Mouse (Mus musculus) kidney, adult 11 months (tissue): ENCODE measurements around the gene Trim71.
"Not testable (repeated sequence)": the region's sequence is repeated elsewhere in the genome, so short reads cannot be mapped to it uniquely, and the experiment has no call there.

Experiments
- DNase-seq: peaks from one replicate; pipeline ENCODE4 v3.0.0; 2022

Gene Trim71

DNA sequence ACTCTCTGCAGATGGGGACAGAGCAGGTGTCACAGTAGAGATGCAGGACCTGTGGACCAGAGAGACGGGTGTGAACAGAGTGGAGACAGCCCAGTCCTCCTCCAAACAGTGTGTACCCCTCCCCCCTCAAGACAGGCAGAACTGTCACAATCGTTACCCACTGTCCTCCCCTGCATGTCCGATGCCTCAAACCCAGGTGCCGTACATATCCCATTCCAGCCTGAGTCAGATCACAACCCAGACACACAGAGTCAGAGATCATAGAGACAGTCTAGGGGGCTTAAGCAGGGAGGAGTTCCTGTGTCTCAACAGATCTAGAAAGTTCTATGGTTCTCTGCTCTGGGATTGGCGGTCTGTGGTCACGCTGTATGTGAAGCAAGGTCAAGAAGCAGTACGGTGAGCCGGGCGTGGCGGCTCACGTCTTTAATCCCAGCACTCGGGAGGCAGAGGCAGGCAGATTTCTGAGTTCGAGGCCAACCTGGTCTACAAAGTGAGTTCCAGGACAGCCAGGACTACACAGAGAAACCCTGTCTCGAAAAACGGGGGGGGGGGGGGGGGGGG lies 39.0 kb downstream of the Trim71 start:
- no peak for DNase-seq

DNA sequence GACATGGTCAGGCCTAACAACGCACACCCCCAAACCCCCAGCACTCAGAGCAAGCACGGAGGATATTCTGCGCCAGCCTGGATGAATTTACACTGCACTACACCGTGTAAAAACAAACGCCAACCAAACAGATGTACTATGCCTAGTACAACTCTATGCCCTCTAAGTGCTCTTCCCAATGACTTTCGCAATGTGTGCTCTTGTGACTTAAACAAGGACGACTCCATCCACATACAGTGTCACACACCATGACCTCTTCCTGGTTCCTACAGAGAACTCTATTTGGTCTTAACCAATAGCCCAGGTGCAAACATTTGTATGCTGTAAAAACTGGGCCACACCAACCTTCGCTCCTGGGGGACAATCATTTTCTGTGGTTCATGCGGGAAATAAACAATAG lies 41.7 kb downstream of the Trim71 start:
- no peak for DNase-seq

DNA sequence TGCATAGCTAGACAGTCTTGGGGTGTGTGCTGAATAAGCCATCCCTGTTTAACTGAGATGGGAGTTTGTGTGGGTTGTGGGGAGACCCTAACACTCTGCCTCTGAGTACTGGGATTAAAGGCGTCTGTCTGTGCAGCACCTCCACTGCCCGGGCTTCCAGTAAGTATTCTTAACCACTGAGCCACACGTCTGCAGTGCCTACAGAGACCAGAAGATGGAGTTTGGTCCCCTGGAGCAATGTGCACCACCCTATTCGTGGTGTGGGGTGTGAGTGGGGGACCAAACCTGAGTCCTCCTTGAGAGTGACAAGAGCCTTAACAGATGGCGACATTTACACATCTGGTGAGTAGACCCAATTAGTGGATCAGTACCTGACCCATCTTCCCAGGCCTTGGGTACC lies 42.1 kb downstream of the Trim71 start:
- DNase-seq = no peak

DNA sequence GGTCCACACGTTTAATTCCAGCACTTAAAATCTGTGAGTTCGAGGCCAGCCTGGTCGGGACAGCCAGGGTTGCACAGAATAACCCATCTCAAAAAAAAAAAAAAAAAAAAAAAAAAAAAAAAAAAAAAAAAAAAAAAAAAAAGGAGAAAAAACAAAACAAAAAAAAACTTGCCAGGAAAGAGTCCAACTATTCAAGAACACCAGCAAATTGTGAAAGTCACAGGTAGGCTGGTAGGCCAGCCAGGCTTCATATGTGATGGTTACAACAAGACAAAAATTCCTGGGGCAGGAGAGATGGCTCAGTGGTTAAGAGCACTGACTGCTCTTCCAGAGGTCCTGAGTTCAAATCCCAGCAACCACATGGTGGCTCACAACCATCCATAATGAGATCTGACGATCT lies 43.6 kb downstream of the Trim71 start:
- not testable (repeated sequence) for DNase-seq

DNA sequence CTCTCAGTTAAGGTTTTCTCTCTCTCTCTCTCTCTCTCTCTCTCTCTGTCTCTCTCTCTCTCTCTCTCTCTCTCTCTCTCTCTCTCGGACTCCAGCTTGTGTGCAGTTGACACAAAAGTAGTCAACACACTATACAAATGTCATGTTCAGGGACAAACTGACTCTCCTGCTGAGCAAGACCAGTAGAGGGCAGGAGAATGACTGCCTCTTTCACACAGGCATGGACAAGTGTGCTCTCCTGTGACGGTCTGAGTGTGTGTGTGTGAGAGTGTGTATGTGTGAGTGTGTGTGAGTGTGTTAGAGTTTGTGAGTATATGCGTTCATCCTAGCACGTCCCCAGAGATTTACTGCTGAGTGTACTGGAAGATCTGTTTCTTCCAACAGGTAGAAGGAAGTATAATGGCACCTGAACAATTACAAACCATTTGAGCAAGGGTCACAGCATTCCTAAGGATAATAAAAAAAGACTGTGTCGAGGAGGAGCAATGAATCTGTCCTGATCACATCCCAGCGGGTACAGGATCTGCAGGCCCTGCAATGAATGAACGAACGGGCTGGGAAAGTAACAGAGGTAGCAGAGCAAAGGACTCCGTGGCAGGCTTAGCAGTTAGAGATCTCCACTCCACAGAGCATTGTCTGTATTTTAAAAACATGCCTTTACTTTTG lies 45.2 kb downstream of the Trim71 start:
- no peak for DNase-seq

DNA sequence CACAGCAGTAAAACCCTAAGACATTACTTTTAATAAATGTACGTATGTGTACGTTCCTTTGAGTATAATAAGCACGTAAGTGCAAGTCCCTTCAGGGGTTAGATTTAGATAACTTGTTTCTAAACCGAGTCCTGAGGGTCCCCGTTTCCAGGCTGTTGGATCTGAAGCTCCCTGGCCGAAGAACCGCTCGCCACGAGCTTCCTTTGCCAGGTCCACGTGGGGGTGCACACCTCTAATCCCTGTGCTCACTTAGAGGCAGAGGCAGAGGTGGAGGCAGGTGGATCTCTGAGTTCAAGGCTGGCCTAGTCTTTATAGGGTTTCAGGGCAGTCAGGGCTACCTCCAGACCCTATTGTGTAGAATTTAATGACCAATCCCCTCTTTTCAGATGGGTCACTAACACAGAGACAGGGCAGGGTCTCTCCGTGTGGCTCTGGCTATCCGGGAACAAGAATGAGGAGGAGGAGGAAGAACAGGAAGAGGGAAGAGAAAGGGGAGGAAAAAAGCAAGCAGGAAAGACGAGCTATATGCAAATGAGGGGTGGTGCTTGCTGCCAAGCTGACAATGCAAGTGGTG lies 46.2 kb downstream of the Trim71 start:
- no peak for DNase-seq

DNA sequence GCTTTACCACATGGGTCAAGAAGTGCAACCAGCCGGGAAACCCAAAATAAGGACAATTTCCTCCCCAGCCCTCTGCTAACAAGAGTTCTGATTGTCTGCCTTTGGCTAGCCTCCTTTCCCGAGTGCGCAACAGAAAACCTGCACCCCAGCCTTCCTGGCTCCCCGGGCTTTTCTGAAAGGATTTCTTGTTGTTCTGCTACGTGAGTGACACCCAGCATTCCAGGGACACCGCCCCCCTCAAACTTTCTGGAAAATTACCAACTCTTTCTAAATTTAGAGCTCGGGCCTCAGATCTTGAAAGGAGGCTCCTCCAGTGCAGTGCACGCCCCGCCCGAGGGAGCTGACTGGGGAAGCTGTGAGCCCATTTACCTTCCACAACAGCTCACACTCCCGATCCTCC lies 48.8 kb downstream of the Trim71 start, which contains the start of gene C130032M10Rik:
TSS of gene C130032M10Rik (plus strand) at position 334 of the 400 bp plus-strand sequence.
- no peak for DNase-seq

DNA sequence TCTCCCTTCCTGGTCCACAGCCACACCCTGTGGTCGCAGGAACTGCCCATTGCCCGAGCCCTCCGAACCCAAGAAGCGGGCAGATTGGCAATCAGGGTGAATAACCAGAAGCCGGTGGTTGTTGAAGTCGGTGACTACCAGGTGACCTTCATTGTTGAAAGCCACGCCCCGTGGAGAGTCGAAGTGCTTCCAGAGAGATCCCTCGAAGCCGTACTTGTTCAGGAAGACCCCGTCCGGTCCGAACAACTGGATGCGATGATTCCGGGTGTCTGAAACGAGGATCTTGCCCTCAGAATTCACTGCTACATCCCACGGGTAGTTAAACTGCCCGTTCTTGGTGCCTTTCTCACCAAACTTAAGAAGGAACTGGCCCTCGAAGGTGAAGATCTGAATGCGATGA lies 51.3 kb downstream of the Trim71 start:
- DNase-seq = no peak

DNA sequence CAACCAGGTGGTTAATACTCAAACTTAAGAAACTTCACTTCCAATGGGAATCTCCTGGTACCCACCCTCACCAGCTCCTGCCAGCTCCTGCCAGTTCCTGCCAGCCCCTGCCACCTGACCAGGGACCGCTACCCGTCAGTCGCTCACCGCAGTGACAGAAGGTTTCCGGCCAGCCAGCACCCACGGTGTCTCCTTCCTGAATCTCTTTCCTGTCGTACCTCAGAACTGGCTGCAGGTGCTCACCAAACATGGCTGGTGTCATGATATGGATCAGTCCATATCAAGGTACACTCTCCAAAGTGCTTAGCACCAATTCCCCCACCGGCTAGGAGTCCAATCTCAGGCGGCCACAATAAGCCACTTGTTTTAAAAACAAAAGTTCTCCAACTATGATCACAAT lies 54.4 kb downstream of the Trim71 start:
- no peak for DNase-seq

DNA sequence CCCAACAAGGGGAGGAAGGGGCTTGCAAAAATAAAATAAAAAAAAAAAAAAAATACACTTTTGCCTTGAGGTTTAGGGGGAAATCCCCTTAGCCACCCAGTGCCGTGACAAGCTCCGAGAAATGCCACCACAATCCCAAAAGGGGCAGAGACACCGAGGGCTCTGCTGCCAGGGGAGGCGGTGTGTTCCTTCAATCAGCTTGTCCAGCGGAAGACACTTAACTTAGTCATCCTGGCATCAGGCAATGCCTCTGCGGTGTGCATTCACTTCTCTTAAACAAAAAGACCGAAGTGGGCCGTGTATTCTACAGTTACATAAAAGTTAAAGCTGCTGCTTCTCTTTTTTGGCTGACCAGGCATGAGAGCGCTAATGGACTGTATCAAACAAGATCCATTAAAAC lies 56.7 kb downstream of the Trim71 start:
- DNase-seq = no peak

DNA sequence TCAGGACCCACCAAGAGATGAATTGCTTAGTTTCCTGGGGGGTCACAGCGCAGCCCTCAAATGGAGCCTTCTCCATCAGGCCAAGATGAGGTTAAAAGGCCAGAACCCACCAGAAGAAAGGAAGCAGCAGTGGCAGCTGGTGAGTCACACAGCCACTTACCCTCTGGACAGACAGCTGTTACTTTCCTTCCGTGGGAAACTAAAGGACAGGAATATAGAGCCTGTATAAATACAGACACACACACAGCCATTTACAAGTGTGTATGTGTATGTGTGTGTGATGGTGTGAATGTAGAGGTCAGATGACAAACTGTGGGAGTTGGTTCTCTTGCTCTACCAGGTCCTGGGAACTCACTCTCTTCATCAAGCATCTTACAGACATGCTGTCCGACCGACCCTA lies 57.6 kb downstream of the Trim71 start:
- DNase-seq = no peak

DNA sequence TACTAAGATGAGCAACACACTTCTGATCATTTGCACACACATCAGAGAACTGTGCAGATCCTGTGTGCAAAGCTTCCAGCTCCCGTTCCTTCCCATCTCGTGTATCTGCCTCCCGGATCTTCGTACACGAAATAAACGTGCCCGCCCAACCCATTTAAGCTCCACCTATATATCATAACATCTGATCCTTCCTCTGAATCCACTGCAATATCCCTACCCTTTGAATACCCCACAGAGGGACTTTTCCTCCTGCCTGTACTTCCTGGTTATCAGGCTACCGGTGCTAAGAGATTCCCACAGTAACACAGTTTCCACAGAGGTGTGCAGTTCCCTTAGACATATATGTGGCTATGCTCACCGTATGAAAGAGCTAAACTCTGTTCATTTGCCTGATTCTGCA lies 59.4 kb downstream of the Trim71 start, which contains the start of gene Ccr4:
TSS of gene Ccr4 (minus strand) at position 101 of the 400 bp plus-strand sequence.
- no peak for DNase-seq

DNA sequence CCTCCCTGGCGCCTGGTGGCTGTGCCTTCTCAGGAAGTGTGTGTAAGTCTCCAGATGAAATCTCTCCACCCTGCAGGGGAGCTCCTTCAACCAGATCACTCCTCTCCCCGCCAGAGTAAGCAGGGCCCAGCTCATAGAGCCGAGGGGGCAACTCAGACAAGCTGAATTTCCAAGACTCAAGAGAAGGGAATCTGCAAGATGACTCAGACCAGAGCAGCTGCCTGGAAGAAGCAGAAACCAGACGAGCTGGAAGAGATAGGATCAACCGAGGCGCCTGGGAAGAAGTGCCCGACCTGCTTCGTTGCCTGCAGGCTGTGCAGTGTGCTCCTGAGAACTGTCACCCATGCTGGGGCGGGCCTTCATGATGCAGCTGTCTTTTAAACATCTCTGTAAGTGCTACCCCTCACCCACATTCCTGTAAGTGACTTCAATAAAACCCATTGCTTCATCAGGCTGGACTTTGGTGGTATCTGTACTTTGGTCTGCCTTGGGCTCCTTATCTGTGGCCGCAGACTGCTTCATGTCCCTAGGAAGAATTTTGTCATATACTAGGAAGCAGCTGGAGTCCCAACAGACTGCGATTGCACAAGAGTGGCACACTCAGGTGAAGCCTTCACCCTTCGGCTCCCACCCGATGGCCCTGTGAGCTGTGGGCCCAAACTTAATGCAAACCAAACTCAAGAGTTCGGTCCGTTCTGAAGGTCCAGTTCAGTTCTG lies 61.3 kb downstream of the Trim71 start:
- DNase-seq = no peak

DNA sequence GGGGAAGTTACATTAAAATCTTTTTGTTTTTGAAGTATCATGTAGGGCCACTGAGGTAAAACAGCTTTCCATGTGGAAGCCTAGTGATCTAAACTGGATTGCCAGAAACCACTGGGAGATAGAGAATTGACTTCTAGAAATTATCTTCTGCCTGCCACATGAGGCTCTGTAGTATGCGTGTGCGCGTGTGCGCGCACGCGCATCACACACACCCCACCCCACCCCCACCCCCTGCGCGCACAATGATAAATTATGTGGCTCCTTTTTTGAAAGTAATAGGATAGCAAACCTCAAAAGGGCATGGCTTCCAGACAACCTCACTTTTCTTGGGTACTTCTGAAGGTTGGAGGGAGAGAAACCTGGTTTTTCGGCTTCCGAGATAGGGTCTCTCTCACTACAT lies 62.3 kb downstream of the Trim71 start:
- no peak for DNase-seq

DNA sequence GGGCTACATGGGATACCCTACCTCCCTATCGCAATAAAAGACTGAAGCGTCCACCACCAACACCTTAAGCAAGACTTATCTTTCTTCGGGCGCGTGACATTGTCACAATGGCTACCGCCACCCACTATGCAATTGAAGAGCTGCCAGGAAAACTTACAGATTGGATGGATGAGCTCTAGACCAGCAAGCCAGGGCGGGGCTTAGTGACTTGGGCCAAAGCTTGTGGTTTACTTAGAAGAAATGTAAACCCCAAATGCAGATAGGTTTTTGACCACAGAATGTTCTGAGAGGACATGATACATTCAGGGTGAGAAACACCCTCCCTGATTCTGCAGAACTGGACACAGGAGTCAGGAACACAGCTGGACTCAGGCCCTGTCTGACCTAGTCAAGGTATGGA lies 63.1 kb downstream of the Trim71 start:
- DNase-seq = no peak

DNA sequence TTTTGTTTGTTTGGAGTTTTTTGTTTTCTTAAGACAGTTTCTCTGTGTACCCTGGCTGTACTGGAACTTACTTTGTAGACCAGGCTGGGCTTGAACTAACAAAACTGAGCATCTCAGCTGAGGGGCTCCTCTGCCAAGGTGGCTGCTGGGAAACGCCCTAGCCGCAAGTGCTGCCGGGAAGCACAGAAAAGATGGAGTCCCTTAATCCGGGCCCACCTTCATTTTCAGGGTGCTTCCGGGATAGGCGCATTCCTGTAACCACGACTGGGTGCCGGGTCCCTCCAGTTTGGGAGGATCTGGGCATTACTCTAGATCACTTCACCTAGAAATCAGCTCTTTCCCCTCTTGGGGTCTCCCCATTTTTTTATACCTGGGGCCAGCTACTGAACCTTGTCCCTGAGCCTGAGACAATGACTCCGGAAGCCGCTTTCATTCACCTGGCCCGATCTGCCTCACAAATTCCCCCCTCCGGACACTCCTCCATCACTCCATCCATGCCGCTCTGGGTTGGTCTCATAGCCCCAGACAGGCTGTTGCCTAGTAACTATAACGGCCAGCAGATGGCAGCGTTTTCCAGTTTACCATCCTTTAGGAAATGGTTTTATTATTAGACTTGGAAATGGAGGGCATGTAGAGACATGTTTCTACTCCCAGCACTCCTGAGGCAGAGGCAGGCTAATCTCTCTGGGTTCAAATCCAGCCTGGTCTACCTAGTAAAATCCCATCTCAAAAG lies 64.2 kb downstream of the Trim71 start:
- peak; percentile 34 for DNase-seq

DNA sequence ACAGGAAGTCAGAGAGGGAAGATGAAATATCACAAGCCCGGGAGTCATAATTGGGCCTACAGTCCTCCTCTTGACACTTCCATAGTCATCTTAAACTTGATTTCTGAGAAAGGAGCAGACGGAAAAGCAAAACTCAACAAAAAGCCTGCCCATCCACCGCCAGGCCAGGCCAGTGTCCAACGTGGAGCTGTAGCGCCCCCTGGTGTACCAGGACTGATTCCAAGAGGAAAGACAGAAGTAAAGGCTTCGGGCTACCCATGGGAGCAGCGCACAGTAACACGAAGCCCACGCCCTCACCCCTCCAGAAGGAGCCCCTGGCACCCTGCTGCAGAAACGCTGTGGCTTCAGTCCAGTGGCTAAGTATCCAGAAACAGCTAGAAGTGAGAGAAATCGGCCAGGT lies 66.0 kb downstream of the Trim71 start:
- DNase-seq = peak; percentile 65

DNA sequence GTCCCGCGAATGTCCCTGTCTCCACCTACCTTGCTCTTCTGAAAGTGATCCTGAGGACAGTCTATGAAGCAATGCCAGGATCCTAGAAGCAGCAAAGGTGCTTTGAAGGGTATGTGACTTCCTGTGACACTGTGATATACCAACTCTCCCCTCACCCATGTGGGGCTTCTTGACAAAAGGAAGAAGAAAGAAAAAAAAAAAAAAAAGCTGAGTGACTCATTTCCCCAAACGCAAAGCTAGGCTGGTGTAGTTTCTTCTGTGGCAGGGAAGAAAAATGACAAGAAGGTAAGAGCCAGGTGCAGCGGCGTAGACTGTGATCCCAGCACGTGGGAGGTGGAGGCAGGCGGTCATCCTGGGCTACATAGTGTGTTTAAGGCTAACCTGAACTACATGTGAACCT lies 67.7 kb downstream of the Trim71 start:
- DNase-seq = no peak

DNA sequence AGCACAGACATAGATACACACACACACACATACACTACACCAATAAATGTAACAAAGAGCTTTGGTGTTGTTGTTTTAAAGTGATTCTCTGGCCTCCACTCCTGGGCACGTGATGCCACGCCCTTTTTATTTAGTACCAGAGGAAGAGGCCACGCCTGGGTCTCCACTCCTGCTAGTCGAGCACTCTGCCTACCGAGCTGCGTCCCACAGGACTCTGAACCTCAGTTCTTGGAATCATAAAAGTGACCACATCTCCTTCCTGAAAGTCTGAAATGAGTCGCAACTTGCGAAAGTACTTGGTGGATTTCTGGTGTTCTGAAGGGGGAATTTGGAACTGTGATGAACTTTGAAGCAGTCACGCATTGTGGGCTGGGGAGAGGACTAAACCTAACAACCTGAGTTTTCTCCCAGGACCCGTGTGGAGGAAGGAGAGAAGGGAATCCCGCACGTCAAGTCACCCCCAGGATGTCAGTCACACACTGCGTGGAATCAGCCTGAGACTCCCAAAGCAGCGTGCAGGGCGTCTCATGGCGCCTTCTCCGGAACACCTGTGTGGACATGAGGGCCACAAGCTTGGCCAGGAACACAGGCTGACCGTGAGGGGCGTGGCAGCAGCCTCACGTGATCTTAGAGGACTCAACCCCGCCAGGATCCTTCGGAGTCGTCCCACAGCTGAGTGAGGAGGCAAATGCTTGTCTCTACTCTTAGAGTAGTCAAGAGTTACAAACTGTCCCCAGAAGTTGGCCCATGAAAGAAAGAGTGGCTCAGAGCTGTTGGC lies 76.5 kb downstream of the Trim71 start:
- DNase-seq = no peak

DNA sequence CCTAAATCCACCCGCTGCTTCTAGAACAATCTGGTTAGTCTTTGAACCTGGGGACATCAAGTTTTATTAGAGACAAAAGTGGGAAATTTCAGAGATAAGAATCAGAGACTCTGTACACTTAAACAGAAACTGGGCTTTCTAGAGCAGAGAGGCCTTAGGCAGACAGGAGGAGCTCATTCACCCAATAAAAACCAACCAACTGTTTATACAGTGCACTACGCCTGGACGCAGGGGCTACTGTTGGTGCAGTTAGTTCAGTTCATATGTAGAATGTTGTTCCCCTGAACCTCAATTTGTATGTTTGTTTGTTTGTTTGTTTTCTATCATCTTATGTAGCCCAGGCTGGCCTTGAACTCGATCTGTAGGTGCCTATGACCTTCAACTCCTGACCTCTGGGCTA lies 77.4 kb downstream of the Trim71 start:
- no peak for DNase-seq

DNA sequence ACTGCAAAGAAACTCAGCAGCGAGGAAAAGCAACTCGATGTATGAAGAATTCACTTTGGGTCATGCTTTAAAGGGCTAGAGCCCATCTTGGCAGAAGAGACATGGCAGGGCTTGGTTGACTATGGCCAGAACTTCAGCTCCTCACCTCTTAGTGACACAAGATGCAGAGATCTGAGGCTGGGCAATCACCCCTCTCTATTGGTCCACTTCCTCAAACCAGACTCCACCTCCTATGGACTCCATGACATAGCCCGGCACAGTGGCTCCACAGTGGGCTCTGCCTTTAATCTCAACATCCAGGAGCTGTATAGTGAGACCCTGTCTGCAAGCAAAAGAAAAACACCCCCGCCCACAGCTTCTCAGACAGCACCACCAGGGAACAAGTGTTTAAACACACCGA lies 79.4 kb downstream of the Trim71 start:
- no peak for DNase-seq

DNA sequence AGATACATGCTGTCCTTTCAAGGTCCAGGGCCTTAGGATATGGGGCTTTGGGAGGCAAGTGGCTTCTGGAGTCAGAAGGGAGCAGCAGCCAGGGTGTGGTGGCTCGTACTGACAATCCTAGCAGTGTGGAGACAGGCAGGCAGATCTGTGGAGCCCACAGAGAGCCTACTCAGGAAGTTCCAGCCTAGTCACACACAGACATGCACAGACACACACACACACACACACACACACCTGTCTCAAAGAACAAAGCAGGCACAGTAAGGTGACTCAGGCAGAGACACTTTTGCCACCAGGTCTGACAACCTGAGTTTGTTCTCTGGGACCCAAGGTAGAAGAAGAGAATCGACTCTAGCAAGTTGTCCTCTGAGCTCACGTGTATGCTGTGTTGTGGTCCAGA lies 83.2 kb downstream of the Trim71 start:
- no peak for DNase-seq

DNA sequence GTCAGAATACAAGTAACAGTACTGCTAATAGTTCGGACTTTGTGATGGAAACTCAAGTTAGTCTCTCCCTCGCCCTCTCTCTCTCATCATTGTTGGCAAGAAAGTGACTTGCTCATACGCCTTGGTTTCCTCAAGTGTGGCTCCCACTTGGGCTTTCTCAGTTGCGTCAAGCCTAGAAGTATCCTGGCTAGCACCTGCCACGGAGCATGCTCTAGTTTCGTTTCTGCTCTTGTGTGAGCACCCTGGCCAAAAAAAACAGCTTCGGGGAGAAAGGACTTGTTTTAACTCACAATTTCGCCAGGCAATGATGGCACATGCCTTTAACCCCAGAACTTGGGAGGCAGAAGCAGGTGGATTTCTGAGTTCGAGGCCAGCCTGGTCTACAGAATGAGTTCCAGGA lies 87.2 kb downstream of the Trim71 start:
- DNase-seq = no peak
